Mouse (Mus musculus) forebrain, embryonic 11.5 days (tissue): ENCODE measurements at regions not wholly inside any gene's neighbourhood (a gene's known extent, or its start where the extent isn't known, plus 50 kb on each side); places are given as distances from the start of the nearest gene placed in this dataset.
A peak's percentile ranks its signal among the peaks of the same experiment; 100 is the strongest.

ENCODE experiments used
- ATAC-seq: fragments of 200-750 bp; cut with Nextera tagmentation; replicated peaks from 2 replicates; pipeline ENCODE4 v1.8.0; 2017; ENCODE audit warnings: moderate TSS enrichment; ENCODE audit not compliant: low FRiP score
- DNase-seq: peaks from one replicate; pipeline ENCODE4 v3.0.0-alpha.2; 2017; ENCODE audit warnings: low spot score
- H3K27ac ChIP-seq: fragments of 300-500 bp; sonication (generic); 2 replicates; pipeline ENCODE4 v1.5.1; 2014; ENCODE audit warnings: low read depth, low read length
- H3K27me3 ChIP-seq: fragments of 300-500 bp; sonication (generic); 2 replicates; pipeline ENCODE4 v1.6.1; 2014; ENCODE audit warnings: mild to moderate bottlenecking, low read length, mixed read lengths; ENCODE audit not compliant: control insufficient read depth, insufficient read depth
- H3K36me3 ChIP-seq: fragments of 300-500 bp; sonication (generic); 2 replicates; pipeline ENCODE4 v1.6.1; 2014; ENCODE audit warnings: mild to moderate bottlenecking, low read length, moderate library complexity, mixed read lengths; ENCODE audit not compliant: control insufficient read depth, insufficient read depth
- H3K4me1 ChIP-seq: fragments of 300-500 bp; sonication (generic); replicated peaks from 2 replicates; pipeline ENCODE4 v1.6.1; 2014; ENCODE audit warnings: low read length, mixed read lengths; ENCODE audit not compliant: control insufficient read depth, insufficient read depth
- H3K4me2 ChIP-seq: fragments of 300-500 bp; sonication (generic); 2 replicates; pipeline ENCODE4 v1.6.1; 2014; ENCODE audit warnings: low read depth, mild to moderate bottlenecking, low read length, moderate library complexity, mixed read lengths; ENCODE audit not compliant: severe bottlenecking
- H3K4me3 ChIP-seq: fragments of 300-500 bp; sonication (generic); 2 replicates; pipeline ENCODE4 v1.5.1; 2014; ENCODE audit warnings: low read depth, low read length
- H3K9ac ChIP-seq: fragments of 300-500 bp; sonication (generic); 2 replicates; pipeline ENCODE4 v1.6.1; 2014; ENCODE audit warnings: low read length
- H3K9me3 ChIP-seq: fragments of 300-500 bp; sonication (generic); 2 replicates; pipeline ENCODE4 v1.6.1; 2016; ENCODE audit warnings: low read length, mixed read lengths; ENCODE audit not compliant: control insufficient read depth
- WGBS: fragments of 180-500 bp; shearing (Covaris S2); extraction: QIAGEN DNeasy Blood & Tissue Kit; methylation state at CpG from one replicate; pipeline ENCODE4 v1.1.7; 2014; 5-methylcytosine and 5-hydroxymethylcytosine counted together

GRCm38 (mm10) chr6:81655205-81655604 is 268.3 kb upstream of the Gcfc2 start:
- Histone ChIP-seq H3K36me3 (no peaks in the 10 kb centered on the region), H3K4me1 (no peaks in the 10 kb centered on the region; the same call in 1 of the 2 replicates), H3K9me3 (no peaks in the 10 kb centered on the region), H3K27me3 (no peaks in the 10 kb centered on the region), H3K4me3 (no peak overlapping the region), H3K9ac (no peak overlapping the region), H3K4me2 (no peak overlapping the region), H3K27ac (no peak overlapping the region)
- DNase-seq (no peak), ATAC-seq (no peak)
- WGBS, result 87% methylated on average over 2 of the region's 2 CpGs

- H3K27me3 ChIP-seq, result no peaks in the 10 kb centered on the region
- WGBS, result 46% methylated on average over 17 of the region's 17 CpGs
- no peaks in the 10 kb centered on the region for H3K9me3 ChIP-seq
- H3K4me1 ChIP-seq, result peaks cover 4% of the 10 kb centered on the region; the same call in 1 of the 2 replicates
- peak overlapping the region; percentile 26; the same call in 1 of the 2 replicates for H3K4me2 ChIP-seq
- H3K4me3 ChIP-seq, result no peak overlapping the region
- H3K27ac ChIP-seq, result peak overlapping the region; percentile 53; the same call in 1 of the 2 replicates
- peak; percentile 73 for ATAC-seq
- H3K9ac ChIP-seq, result no peak overlapping the region
- no peaks in the 10 kb centered on the region for H3K36me3 ChIP-seq
- DNase-seq, result peak; percentile 54
Measured at GRCm38 (mm10) chr6:81660478-81661395, 262.7 kb upstream of the Gcfc2 start.

- Histone ChIP-seq H3K9ac (no peak overlapping the region), H3K9me3 (no peaks in the 10 kb centered on the region), H3K27me3 (no peaks in the 10 kb centered on the region), H3K4me1 (no peaks in the 10 kb centered on the region), H3K4me2 (no peak overlapping the region), H3K27ac (no peak overlapping the region), H3K36me3 (no peaks in the 10 kb centered on the region), H3K4me3 (no peak overlapping the region)
- WGBS, result 79% methylated on average over 1 of the region's 1 CpGs
- DNase-seq (no peak), ATAC-seq (no peak)
Measured at GRCm38 (mm10) chr6:81668944-81669343, 254.5 kb upstream of the Gcfc2 start.

- no peak for DNase-seq
- no peaks in the 10 kb centered on the region for H3K36me3 ChIP-seq
- H3K4me3 ChIP-seq, result no peak overlapping the region
- no peak overlapping the region for H3K9ac ChIP-seq
- no peak overlapping the region for H3K4me2 ChIP-seq
- 79% methylated on average over 2 of the region's 2 CpGs for WGBS
- H3K4me1 ChIP-seq, result no peaks in the 10 kb centered on the region
- H3K27ac ChIP-seq, result no peak overlapping the region
- H3K27me3 ChIP-seq, result no peaks in the 10 kb centered on the region
- no peaks in the 10 kb centered on the region for H3K9me3 ChIP-seq
- ATAC-seq, result no peak
Measured at GRCm38 (mm10) chr6:81673316-81673715, 250.2 kb upstream of the Gcfc2 start.

GRCm38 (mm10) chr6:81697284-81697683 is 226.2 kb upstream of the Gcfc2 start:
- H3K9ac ChIP-seq, result no peak overlapping the region
- no peak overlapping the region for H3K27ac ChIP-seq
- ATAC-seq, result no peak
- H3K4me1 ChIP-seq, result no peaks in the 10 kb centered on the region
- H3K4me2 ChIP-seq, result no peak overlapping the region
- no peak overlapping the region for H3K4me3 ChIP-seq
- WGBS, result 91% methylated on average over 7 of the region's 7 CpGs
- H3K36me3 ChIP-seq, result no peaks in the 10 kb centered on the region
- no peaks in the 10 kb centered on the region for H3K27me3 ChIP-seq
- no peaks in the 10 kb centered on the region for H3K9me3 ChIP-seq
- DNase-seq, result no peak

- no peaks in the 10 kb centered on the region for H3K27me3 ChIP-seq
- no peak overlapping the region for H3K4me3 ChIP-seq
- no peak for ATAC-seq
- no peak for DNase-seq
- H3K27ac ChIP-seq, result no peak overlapping the region
- H3K9ac ChIP-seq, result no peak overlapping the region
- H3K4me2 ChIP-seq, result no peak overlapping the region
- H3K36me3 ChIP-seq, result no peaks in the 10 kb centered on the region
- H3K9me3 ChIP-seq, result no peaks in the 10 kb centered on the region
- H3K4me1 ChIP-seq, result no peaks in the 10 kb centered on the region
- WGBS, result 87% methylated on average over 3 of the region's 3 CpGs
Measured at GRCm38 (mm10) chr6:81698173-81698572, 225.3 kb upstream of the Gcfc2 start.

GRCm38 (mm10) chr6:81714867-81715266 is 208.6 kb upstream of the Gcfc2 start:
- H3K9me3 ChIP-seq, result no peaks in the 10 kb centered on the region
- H3K9ac ChIP-seq, result no peak overlapping the region
- no peak overlapping the region for H3K27ac ChIP-seq
- DNase-seq (no peak), ATAC-seq (no peak)
- no peaks in the 10 kb centered on the region for H3K36me3 ChIP-seq
- no peak overlapping the region for H3K4me2 ChIP-seq
- no peaks in the 10 kb centered on the region for H3K27me3 ChIP-seq
- no peak overlapping the region for H3K4me3 ChIP-seq
- no peaks in the 10 kb centered on the region for H3K4me1 ChIP-seq
- 71% methylated on average over 3 of the region's 3 CpGs for WGBS

- WGBS, result 80% methylated on average over 5 of the region's 5 CpGs
- no peak for ATAC-seq
- no peak overlapping the region for H3K27ac ChIP-seq
- no peak for DNase-seq
- no peaks in the 10 kb centered on the region for H3K27me3 ChIP-seq
- H3K4me3 ChIP-seq, result no peak overlapping the region
- H3K4me2 ChIP-seq, result no peak overlapping the region
- no peak overlapping the region for H3K9ac ChIP-seq
- no peaks in the 10 kb centered on the region for H3K4me1 ChIP-seq
- H3K9me3 ChIP-seq, result no peaks in the 10 kb centered on the region
- H3K36me3 ChIP-seq, result no peaks in the 10 kb centered on the region
Measured at GRCm38 (mm10) chr6:81716371-81716770, 207.1 kb upstream of the Gcfc2 start.
